Mouse (Mus musculus) embryonic facial prominence, embryonic 11.5 days (tissue): ENCODE results near the gene Apoa1. TPM values are rescaled to one million over a fixed set of nuclear protein-coding genes. Genes with fewer than 3 reads are reported as not detected.

ENCODE experiments used
- ATAC-seq: fragments of 200-750 bp; cut with Nextera tagmentation; replicated peaks from 2 replicates; pipeline ENCODE4 v1.8.0; 2017; ENCODE audit warnings: low read depth; ENCODE audit not compliant: insufficient number of reproducible peaks, low FRiP score, low TSS enrichment
- DNase-seq: peaks from one replicate; pipeline ENCODE4 v3.0.0-alpha.2; 2015; ENCODE audit warnings: low spot score
- H3K27ac ChIP-seq: fragments of 300-500 bp; sonication (generic); replicated peaks from 2 replicates; pipeline ENCODE4 v1.5.1; 2014; ENCODE audit warnings: mild to moderate bottlenecking, low read depth, low read length, control low read depth
- H3K27me3 ChIP-seq: fragments of 300-500 bp; sonication (generic); 2 replicates; pipeline ENCODE4 v1.6.1; 2014; ENCODE audit warnings: mild to moderate bottlenecking, low read length, moderate library complexity, mixed read lengths; ENCODE audit not compliant: control insufficient read depth, insufficient read depth
- H3K36me3 ChIP-seq: fragments of 300-500 bp; sonication (generic); replicated peaks from 2 replicates; pipeline ENCODE4 v1.6.1; 2014; ENCODE audit warnings: low read depth, mild to moderate bottlenecking, low read length, moderate library complexity, mixed read lengths; ENCODE audit not compliant: control insufficient read depth, insufficient read depth
- H3K4me1 ChIP-seq: fragments of 300-500 bp; sonication (generic); 2 replicates; pipeline ENCODE4 v1.6.1; 2014; ENCODE audit warnings: low read length, mixed read lengths; ENCODE audit not compliant: control insufficient read depth, insufficient read depth
- H3K4me2 ChIP-seq: fragments of 300-500 bp; sonication (generic); 2 replicates; pipeline ENCODE4 v1.6.1; 2014; ENCODE audit warnings: low read depth, mild to moderate bottlenecking, control low read depth, low read length, moderate library complexity
- H3K4me3 ChIP-seq: fragments of 300-500 bp; sonication (generic); 2 replicates; pipeline ENCODE4 v1.5.1; 2014; ENCODE audit warnings: low read depth, low read length, control low read depth
- H3K9ac ChIP-seq: fragments of 300-500 bp; sonication (generic); replicated peaks from 2 replicates; pipeline ENCODE4 v1.6.1; 2014; ENCODE audit warnings: mild to moderate bottlenecking, control low read depth, low read length
- H3K9me3 ChIP-seq: fragments of 300-500 bp; sonication (generic); replicated peaks from 2 replicates; pipeline ENCODE4 v1.6.1; 2016; ENCODE audit warnings: mild to moderate bottlenecking, low read length, inconsistent platforms, mixed read lengths; ENCODE audit not compliant: control insufficient read depth
- WGBS: fragments of 180-500 bp; shearing (Covaris S2); extraction: QIAGEN DNeasy Blood & Tissue Kit; methylation state at CpG from one replicate; pipeline ENCODE4 v1.1.7; 2014; 5-methylcytosine and 5-hydroxymethylcytosine counted together
- polyA plus RNA-seq: library from polyadenylated mRNA; unstranded; fragments of >200 nt; fragmentation: Nextera tagmentation; extraction: Ambion mirVana; gene quantifications from 2 replicates; pipeline ENCODE4 v1.2.1, GENCODE M21; 2014

The Apoa1 gene
- polyA plus RNA-seq, 1 experiment from 2014 or later = 1.2 TPM

- 85% methylated on average over 11 of the region's 11 CpGs for WGBS
- Histone ChIP-seq H3K36me3 (no peaks in the 10 kb centered on the region; the same call in 1 of the 2 replicates), H3K9ac (no peak overlapping the region), H3K4me2 (no peak overlapping the region), H3K9me3 (no peaks in the 10 kb centered on the region), H3K27ac (no peak overlapping the region), H3K4me1 (no peaks in the 10 kb centered on the region), H3K27me3 (no peaks in the 10 kb centered on the region), H3K4me3 (no peak overlapping the region)
- ATAC-seq (no peak), DNase-seq (no peak)
Measured at GRCm38 (mm10) chr9:46215338-46216322, 12.8 kb upstream of the Apoa1 start.

- Histone ChIP-seq H3K4me2 (no peak overlapping the region), H3K4me3 (no peak overlapping the region), H3K9me3 (no peaks in the 10 kb centered on the region), H3K4me1 (no peaks in the 10 kb centered on the region), H3K27me3 (no peaks in the 10 kb centered on the region), H3K27ac (no peak overlapping the region), H3K36me3 (no peaks in the 10 kb centered on the region), H3K9ac (no peak overlapping the region)
- WGBS = 93% methylated on average over 13 of the region's 13 CpGs
- no peak for ATAC-seq
- no peak for DNase-seq
Measured at GRCm38 (mm10) chr9:46216744-46217470, 11.5 kb upstream of the Apoa1 start.

- ATAC-seq = no peak
- Histone ChIP-seq H3K4me2 (no peak overlapping the region), H3K36me3 (no peaks in the 10 kb centered on the region; the same call in 1 of the 2 replicates), H3K27ac (no peak overlapping the region), H3K4me3 (no peak overlapping the region), H3K9me3 (no peaks in the 10 kb centered on the region), H3K27me3 (no peaks in the 10 kb centered on the region), H3K9ac (no peak overlapping the region), H3K4me1 (no peaks in the 10 kb centered on the region)
- WGBS = 80% methylated on average over 9 of the region's 9 CpGs
- DNase-seq = no peak
Measured at GRCm38 (mm10) chr9:46218176-46218575, 10.2 kb upstream of the Apoa1 start.

- no peak overlapping the region for H3K9ac ChIP-seq
- no peaks in the 10 kb centered on the region; the same call in 1 of the 2 replicates for H3K36me3 ChIP-seq
- H3K4me2 ChIP-seq = no peak overlapping the region
- H3K4me1 ChIP-seq = no peaks in the 10 kb centered on the region
- DNase-seq = no peak
- WGBS = 88% methylated on average over 6 of the region's 6 CpGs
- H3K4me3 ChIP-seq = no peak overlapping the region
- ATAC-seq = no peak
- H3K9me3 ChIP-seq = no peaks in the 10 kb centered on the region
- H3K27ac ChIP-seq = no peak overlapping the region
- H3K27me3 ChIP-seq = no peaks in the 10 kb centered on the region
Measured at GRCm38 (mm10) chr9:46223090-46223489, 5.3 kb upstream of the Apoa1 start.

GRCm38 (mm10) chr9:46224101-46224500 is 4.3 kb upstream of the Apoa1 start:
- no peak overlapping the region for H3K9ac ChIP-seq
- ATAC-seq (no peak), DNase-seq (no peak)
- H3K27me3 ChIP-seq = no peaks in the 10 kb centered on the region
- H3K4me2 ChIP-seq = no peak overlapping the region
- no peaks in the 10 kb centered on the region for H3K9me3 ChIP-seq
- no peaks in the 10 kb centered on the region for H3K4me1 ChIP-seq
- H3K36me3 ChIP-seq = no peaks in the 10 kb centered on the region; the same call in 1 of the 2 replicates
- WGBS = 81% methylated on average over 3 of the region's 3 CpGs
- H3K27ac ChIP-seq = no peak overlapping the region
- H3K4me3 ChIP-seq = no peak overlapping the region

- no peaks in the 10 kb centered on the region; the same call in 1 of the 2 replicates for H3K36me3 ChIP-seq
Measured at GRCm38 (mm10) chr9:46224945-46225660, 3.3 kb upstream of the Apoa1 start.

GRCm38 (mm10) chr9:46227064-46227614 is 1.2 kb upstream of the Apoa1 start:
- no peak overlapping the region for H3K4me3 ChIP-seq
- H3K27ac ChIP-seq = no peak overlapping the region
- no peaks in the 10 kb centered on the region; the same call in 1 of the 2 replicates for H3K36me3 ChIP-seq
- no peaks in the 10 kb centered on the region; the same call in 1 of the 2 replicates for H3K4me1 ChIP-seq
- DNase-seq = no peak
- no peak overlapping the region for H3K4me2 ChIP-seq
- 87% methylated on average over 3 of the region's 3 CpGs for WGBS
- no peak overlapping the region for H3K9ac ChIP-seq
- H3K9me3 ChIP-seq = no peaks in the 10 kb centered on the region
- ATAC-seq = no peak
- H3K27me3 ChIP-seq = no peaks in the 10 kb centered on the region

More at GRCm38 (mm10) chr9:46224945-46225660, 3.3 kb upstream of the Apoa1 start:
- H3K27ac ChIP-seq = no peak overlapping the region
- no peak overlapping the region for H3K4me3 ChIP-seq
- no peaks in the 10 kb centered on the region; the same call in 1 of the 2 replicates for H3K4me1 ChIP-seq
- no peaks in the 10 kb centered on the region for H3K9me3 ChIP-seq
- no peaks in the 10 kb centered on the region for H3K27me3 ChIP-seq
- H3K4me2 ChIP-seq = no peak overlapping the region
- ATAC-seq (no peak), DNase-seq (no peak)
- H3K9ac ChIP-seq = no peak overlapping the region
- 64% methylated on average over 5 of the region's 5 CpGs for WGBS
